Mouse (Mus musculus) embryo, embryonic 10.5 days (tissue): ENCODE measurements around the gene F2.

Experiments
- DNase-seq: peaks from one replicate; pipeline ENCODE4 v3.0.0-alpha.2; 2015; ENCODE audit warnings: low spot score

F2 gene

DNA sequence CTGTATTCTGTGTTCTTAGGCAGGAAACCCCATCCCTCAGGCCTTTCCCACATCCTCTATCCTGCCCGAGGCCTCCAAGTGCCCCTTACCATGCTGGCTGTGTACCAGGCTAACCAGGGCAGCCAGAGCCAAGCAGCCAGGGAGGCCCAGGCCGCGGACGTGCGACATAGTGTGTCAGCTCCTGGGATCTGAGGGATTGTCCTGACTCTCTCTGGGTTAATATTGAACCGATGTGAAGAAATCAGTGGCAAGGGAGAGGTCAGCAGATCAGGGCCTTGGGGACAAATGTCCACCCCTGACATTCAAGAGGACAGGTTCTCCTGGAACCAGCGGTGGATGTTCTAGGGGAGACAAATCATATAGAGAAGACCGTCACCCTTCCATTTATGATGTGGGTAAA is at the start of gene F2:
F2 (minus strand) TSS at position 186 of the 400 bp plus-strand sequence.
- DNase-seq = no peak

DNA sequence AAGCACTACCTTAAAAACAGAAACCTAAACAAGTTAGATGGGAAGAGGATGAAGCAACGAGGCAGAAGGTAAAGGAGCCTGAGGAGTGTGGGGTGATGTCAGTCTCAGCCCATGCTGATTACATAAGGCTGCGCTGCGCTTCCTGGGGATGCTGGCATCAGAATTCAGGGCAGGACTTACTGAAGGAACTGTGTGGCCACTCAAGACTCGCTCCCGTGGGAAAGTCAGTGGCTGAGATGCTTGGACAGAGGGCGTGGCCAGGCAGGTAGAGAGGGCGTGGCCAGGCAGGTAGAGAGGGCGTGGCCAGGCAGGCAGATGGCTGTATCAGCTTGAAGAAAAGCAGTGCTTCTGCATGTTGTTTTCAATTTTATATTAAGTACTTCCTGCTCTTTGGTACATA is 47.7 kb upstream of the F2 start:
- DNase-seq = no peak

- peak; percentile 72 for DNase-seq
These were observed 46.6 kb upstream of the F2 start for GRCm38 (mm10) chr2:91682850-91683249.

GRCm38 (mm10) chr2:91676961-91677360 is 40.7 kb upstream of the F2 start:
- no peak for DNase-seq

- no peak for DNase-seq
These were observed 40.2 kb upstream of the F2 start for GRCm38 (mm10) chr2:91676420-91676819.

- no peak for DNase-seq
These were observed 38.7 kb upstream of the F2 start for GRCm38 (mm10) chr2:91674895-91675294.

- no peak for DNase-seq
These were observed 37.4 kb upstream of the F2 start for GRCm38 (mm10) chr2:91673587-91673986.

- no peak for DNase-seq
These were observed 33.8 kb upstream of the F2 start for GRCm38 (mm10) chr2:91670038-91670437.

DNA sequence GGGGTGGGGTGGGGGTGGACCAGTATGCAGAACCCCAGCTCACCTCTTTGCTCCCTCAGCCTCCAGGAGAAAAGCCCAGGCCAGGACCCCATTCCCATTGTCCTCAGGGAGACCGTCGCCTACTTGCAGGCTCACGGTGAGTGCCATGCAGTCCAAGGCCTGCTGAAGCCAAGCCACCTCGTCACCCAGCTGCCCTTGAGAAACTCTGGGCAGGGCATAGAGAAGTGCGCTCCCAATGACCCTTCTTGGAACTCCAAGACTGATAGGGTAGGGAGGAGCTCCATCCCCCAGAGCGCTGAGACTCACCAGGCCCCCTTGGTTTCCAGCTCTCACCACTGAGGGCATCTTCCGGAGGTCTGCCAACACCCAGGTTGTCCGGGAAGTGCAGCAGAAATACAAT is 33.1 kb upstream of the F2 start:
- no peak for DNase-seq

DNA sequence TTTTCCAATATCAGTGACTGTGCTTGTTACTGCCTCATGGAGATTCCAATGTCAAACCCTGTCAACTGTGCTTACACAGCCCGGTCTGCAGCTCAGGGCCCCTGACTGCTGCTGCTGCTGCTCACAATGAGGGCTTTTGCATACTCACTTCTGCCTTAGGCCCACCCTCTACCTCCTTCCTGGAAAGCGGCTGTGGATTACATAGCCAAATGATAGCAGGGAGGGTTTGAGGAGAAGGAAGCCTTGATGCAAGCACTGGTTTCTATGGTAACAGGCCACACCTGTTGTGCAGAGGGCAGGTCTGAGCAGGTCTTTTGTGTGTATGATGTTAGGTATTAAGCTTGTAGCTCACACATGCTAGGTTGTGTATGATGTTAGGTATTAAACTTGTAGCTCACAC is 31.5 kb upstream of the F2 start:
- no peak for DNase-seq

- DNase-seq = no peak
These were observed 30.2 kb upstream of the F2 start for GRCm38 (mm10) chr2:91666386-91666910.

DNA sequence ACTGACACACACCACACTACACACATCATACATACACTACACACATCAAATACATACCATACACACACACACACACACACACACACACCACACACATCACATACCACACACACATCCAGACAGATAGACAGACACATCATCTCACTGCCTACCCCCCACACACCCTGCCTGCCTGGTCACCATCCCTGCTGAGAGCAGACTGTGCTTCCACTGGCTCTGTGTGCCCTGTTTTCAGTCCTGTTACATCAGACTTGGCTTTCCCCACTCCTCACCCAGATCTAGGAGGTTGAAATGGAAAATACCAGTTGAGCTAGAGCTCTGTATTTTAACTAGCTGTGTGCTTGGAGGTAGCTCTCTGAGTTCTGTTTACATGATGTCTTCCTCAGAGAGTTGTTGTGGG is 28.6 kb upstream of the F2 start:
- no peak for DNase-seq

GRCm38 (mm10) chr2:91660981-91661380 is 24.8 kb upstream of the F2 start:
- DNase-seq = no peak

DNA sequence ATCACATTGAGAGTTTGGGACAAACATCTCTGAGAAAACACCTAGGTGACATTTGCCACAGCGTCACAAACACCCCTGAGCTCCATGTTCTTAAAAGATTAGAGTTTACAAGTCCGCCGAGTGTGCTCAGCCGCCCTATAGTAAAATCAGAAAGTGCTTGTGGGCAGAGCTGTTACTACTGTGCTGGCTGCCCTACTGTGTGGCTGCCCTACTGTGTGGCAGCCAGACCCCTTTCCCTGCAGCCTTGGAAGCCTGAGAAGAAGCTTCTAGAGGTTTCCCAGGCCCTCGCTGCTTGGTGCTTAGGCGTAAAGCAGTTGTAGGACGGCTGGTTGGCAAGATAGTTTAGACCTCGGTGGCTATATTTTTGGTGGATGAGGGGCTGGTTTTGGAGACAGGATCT is 23.4 kb upstream of the F2 start:
- no peak for DNase-seq

GRCm38 (mm10) chr2:91656774-91657173 is 20.6 kb upstream of the F2 start:
- DNase-seq = no peak

- DNase-seq = no peak
These were observed 19.6 kb upstream of the F2 start for GRCm38 (mm10) chr2:91655827-91656226.

DNA sequence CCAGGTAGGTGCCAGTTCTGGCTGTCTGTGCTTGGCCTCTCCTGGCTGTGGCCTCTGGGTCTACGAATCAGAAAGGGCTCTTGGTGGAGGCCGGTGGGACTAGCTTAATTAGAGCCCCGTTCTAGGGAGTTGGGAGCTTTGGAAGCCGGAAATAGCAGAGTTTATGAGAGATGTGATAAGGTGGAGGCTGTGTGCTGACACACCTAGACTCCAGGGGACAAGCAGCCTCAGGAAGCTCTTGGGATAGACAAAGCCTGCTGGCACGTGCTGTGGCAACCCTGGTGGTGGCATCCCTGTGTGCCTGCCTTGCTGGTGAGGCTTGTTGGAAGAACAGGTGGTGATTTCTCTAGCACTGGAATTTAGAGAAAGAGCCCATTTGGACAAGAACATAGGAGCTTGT is 19.2 kb upstream of the F2 start:
- DNase-seq = no peak

- DNase-seq = peak; percentile 15
These were observed 16.6 kb upstream of the F2 start for GRCm38 (mm10) chr2:91652863-91653262.

DNA sequence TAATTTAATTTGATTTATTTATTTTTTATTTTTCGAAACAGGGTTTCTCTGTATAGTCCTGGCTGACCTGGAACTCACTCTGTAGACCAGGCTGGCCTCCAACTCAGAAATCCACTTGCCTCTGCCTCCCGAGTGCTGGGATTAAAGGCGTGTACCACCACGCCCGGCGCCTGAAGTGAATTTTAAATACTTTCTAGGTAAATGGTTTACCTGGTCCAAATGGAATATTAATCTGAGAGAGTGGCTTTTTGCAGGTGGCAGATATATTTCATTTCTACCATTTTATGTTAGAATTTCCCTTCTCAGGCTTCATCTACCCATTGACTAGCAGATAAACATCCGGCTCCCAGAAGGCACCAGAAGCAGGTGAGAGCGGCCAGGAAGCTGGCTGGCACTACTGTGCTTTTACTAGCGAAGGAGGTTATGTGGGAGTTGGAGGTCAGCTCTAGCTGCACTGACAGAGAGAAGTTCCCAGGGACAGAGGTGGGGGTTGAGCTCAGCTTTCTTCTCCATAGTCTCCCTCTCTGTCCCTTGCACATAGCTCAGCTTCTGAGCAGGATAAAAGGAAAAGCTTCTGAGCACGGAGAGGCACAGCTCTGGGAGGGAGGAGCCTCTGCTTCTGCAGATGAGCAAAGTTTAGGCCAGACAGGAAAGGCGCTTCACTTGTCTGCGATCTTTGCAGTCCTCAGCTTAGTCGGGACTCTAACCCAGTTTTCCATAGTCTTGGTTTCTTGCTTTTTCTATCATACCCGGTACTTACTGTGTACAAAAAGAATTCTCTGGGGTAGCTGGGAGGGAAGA is 15.4 kb upstream of the F2 start:
- DNase-seq = no peak

DNA sequence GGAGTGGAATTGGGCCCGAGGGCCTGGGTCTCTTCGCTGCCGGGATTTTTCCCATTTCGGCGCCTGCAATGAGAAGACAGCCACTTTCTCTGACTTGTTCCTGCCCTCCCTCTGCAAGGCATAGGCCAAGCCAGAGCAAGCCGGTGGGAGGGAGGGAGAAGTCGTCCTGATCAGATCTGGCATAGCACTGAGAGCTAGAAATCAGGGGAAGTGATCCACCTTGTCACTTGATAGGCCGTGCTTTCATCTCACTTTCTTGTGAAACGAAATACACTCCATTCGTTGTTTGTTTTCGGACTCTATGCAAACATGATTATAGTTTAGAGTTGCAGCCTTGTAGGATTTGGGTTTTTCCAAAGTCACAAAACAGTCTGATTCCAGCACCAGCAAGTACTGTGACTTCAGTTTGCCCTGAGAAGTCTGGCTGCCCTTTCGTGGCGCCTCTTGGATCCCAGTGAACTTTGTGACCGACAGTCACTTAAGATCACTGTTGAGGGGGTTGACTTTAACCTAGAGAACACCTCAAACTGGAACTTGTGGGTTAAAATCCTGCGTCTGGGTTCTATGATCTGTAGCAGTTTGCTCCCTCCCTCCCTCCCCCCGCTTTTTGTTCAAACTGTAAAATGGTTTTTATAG is 14.3 kb upstream of the F2 start:
- no peak for DNase-seq

DNA sequence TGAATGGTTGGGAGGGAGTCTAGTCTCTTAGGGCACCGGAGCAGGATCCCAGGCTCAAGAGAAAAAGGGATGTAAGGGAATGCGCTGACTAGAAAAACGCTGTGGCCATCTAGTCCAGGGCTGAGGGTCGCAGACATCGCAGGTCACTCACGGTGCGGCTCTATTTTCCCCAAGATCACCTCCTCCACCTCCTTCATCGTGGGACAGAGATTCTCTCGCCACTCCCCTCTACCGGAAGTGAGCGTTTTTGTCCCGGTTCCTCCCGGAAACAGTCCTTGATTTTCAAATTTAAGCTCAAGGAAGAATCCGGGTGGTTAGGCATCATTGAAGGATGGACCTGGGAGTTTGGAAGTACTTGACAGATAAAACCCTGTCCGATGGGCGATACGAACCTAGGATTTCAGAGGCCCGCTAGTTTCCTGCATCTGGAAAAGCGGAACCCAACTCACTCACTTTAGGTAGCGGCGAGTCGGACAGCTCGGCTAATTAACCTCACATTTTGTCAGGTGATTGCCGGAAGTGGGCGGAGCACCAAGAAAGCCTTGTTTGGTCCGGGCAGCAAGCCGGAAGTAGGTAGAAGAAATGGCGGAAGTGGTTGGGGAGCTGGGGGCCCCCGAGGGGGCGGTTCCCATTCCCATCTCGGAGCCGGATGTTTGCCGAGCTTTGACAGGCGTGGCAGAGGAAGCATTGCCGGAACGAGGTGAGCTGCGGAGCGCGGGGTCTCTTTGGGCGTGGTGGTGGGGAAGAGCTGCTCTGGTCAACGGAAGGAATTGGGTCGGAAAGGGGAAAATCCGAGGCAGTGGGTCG is 13.5 kb upstream of the F2 start, which contains the start of the genes Zfp408 and Arhgap1:
Zfp408 (minus strand) TSS at position 239 of the 807 bp plus-strand sequence.
Arhgap1 (plus strand) TSS at position 308 of the 807 bp plus-strand sequence.
- DNase-seq = peak; percentile 99

- DNase-seq = no peak
These were observed 12.9 kb upstream of the F2 start for GRCm38 (mm10) chr2:91649152-91649551.
